Mouse (Mus musculus) C2C12 (cell line): ENCODE measurements at regions not wholly inside any gene's neighbourhood (a gene's known extent, or its start where the extent isn't known, plus 50 kb on each side); places are given as distances from the start of the nearest gene placed in this dataset.

Experiments
- CTCF ChIP-seq: IDR thresholded peaks from one replicate; pipeline ENCODE4 v1.5.1; 2011; ENCODE audit not compliant: control insufficient read depth, insufficient read depth, insufficient read length
- MYOD1 ChIP-seq: IDR thresholded peaks from one replicate; pipeline ENCODE4 v1.6.1; 2011; ENCODE audit warnings: low read depth; ENCODE audit not compliant: control insufficient read depth, insufficient read length
- MYOG ChIP-seq: IDR thresholded peaks from one replicate; pipeline ENCODE4 v1.6.1; 2011; ENCODE audit not compliant: control insufficient read depth, insufficient read length; ENCODE audit errors: extremely low read depth
- USF1 ChIP-seq: IDR thresholded peaks from one replicate; pipeline ENCODE4 v1.6.1; 2011; ENCODE audit warnings: low read depth, mild to moderate bottlenecking, control low read depth, moderate library complexity

- no peak for TF ChIP-seq CTCF
- TF ChIP-seq MYOD1, result no peak
- no peak for TF ChIP-seq USF1
- TF ChIP-seq MYOG, result no peak
Measured at GRCm38 (mm10) chr14:99621538-99621937, 323.0 kb downstream of the Klf5 start.
